Mouse (Mus musculus) cerebellum, adult 2 months (tissue): ENCODE results near the gene Arhgap10. TPM values are rescaled to one million over a fixed set of nuclear protein-coding genes. Genes with fewer than 3 reads are reported as not detected.
"Not testable (repeated sequence)": the region's sequence is repeated elsewhere in the genome, so short reads cannot be mapped to it uniquely, and the experiment has no call there.

Experiments used
- DNase-seq, 2 experiments: peaks; one replicate each; pipeline ENCODE4 v3.0.0; 2021
- H3K27ac ChIP-seq: fragments of 200-500 bp; 2 replicates; pipeline ENCODE4 v1.5.1; 2012; ENCODE audit warnings: low read length, control low read depth, inconsistent platforms; ENCODE audit not compliant: insufficient read depth
- H3K27me3 ChIP-seq: fragments of 200-500 bp; 2 replicates; pipeline ENCODE4 v1.6.1; 2012; ENCODE audit warnings: inconsistent platforms, mild to moderate bottlenecking, low read length, moderate library complexity; ENCODE audit not compliant: control insufficient read depth, insufficient read depth
- H3K4me1 ChIP-seq: fragments of 200-500 bp; 2 replicates; pipeline ENCODE4 v1.6.1; 2011; ENCODE audit warnings: low read length; ENCODE audit not compliant: control insufficient read depth, insufficient read depth
- H3K4me3 ChIP-seq: fragments of 200-500 bp; replicated peaks from 2 replicates; pipeline ENCODE3; 2011; ENCODE audit warnings: mild to moderate bottlenecking, low read depth, low read length, control low read depth; ENCODE audit not compliant: insufficient read depth
- CTCF ChIP-seq: fragments of 200-500 bp; IDR thresholded peaks from 2 replicates; pipeline ENCODE4 v1.5.1; 2011; ENCODE audit warnings: low read depth, mild to moderate bottlenecking, control low read depth, low read length, moderate library complexity, borderline replicate concordance; ENCODE audit not compliant: insufficient read depth
- POLR2A ChIP-seq: fragments of 200-500 bp; IDR thresholded peaks from 2 replicates; pipeline ENCODE4 v1.6.1; 2011; ENCODE audit warnings: low read length, control low read depth, borderline replicate concordance; ENCODE audit not compliant: insufficient read depth
- WGBS: fragments of 180-500 bp; shearing (Covaris S2); methylation state at CpG from one replicate; pipeline ENCODE4 v1.1.7; 2018; 5-methylcytosine and 5-hydroxymethylcytosine counted together
- polyA plus RNA-seq: library from polyadenylated mRNA; depleted of rRNA; stranded (reverse); fragments of >200 nt; gene quantifications from 2 replicates; pipeline ENCODE4 v1.2.3, GENCODE M21; 2012

Gene Arhgap10
- polyA plus RNA-seq, 1 experiment = 12.5 TPM

- H3K4me3 ChIP-seq = no peak overlapping the region
- peaks cover 3% of the 10 kb centered on the region for H3K4me1 ChIP-seq
- H3K27me3 ChIP-seq = no peaks in the 10 kb centered on the region
- DNase-seq = no peak
- no peak for TF ChIP-seq CTCF
- TF ChIP-seq POLR2A = no peak
- H3K27ac ChIP-seq = no peak overlapping the region
- 49% methylated on average over 6 of the region's 6 CpGs for WGBS
Measured at GRCm38 (mm10) chr8:77340046-77340747, 177.6 kb downstream of the Arhgap10 start.

- Histone ChIP-seq H3K4me3 (no peak overlapping the region), H3K27ac (no peak overlapping the region), H3K4me1 (peaks cover 3% of the 10 kb centered on the region), H3K27me3 (no peaks in the 10 kb centered on the region)
- TF ChIP-seq POLR2A = no peak
- no peak for TF ChIP-seq CTCF
- 75% methylated on average over 12 of the region's 12 CpGs for WGBS
- DNase-seq = no peak
Measured at GRCm38 (mm10) chr8:77337272-77337671, 180.5 kb downstream of the Arhgap10 start.

DNA sequence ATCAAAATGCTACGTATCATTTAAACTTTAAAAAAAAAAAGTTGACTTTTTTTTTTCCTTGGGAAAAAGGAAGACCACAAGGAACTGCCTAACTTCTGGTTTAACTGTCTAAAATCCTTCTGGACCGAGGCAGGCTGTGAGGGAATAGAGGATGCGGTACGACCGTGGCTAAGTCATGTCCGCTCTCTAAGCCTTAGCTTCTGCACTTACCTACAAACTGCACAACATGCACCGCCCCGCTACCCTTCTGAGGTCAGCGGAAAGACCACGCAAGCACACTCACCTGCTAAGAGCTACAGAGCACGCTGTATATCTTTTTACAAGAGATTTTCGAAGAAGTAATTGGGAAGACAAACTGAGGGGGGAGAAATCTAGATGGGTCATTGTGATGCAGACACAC lies 186.6 kb downstream of the Arhgap10 start:
- DNase-seq = no peak
- no peak overlapping the region for H3K4me3 ChIP-seq
- H3K27me3 ChIP-seq = no peaks in the 10 kb centered on the region
- TF ChIP-seq POLR2A = no peak
- TF ChIP-seq CTCF = no peak
- no peak overlapping the region for H3K27ac ChIP-seq
- H3K4me1 ChIP-seq = no peaks in the 10 kb centered on the region
- 90% methylated on average over 12 of the region's 12 CpGs for WGBS

- DNase-seq = no peak
- 70% methylated on average over 9 of the region's 9 CpGs for WGBS
- TF ChIP-seq CTCF (no peak), POLR2A (no peak)
- H3K27me3 ChIP-seq = no peaks in the 10 kb centered on the region
- H3K4me1 ChIP-seq = no peaks in the 10 kb centered on the region; the same call in 1 of the 2 replicates
- H3K4me3 ChIP-seq = no peak overlapping the region
- H3K27ac ChIP-seq = no peak overlapping the region
Measured at GRCm38 (mm10) chr8:77330304-77330703, 187.4 kb downstream of the Arhgap10 start.

GRCm38 (mm10) chr8:77329783-77330182 lies 188.0 kb downstream of the Arhgap10 start:
- Histone ChIP-seq H3K4me1 (no peaks in the 10 kb centered on the region; the same call in 1 of the 2 replicates), H3K27ac (no peak overlapping the region), H3K4me3 (no peak overlapping the region), H3K27me3 (no peaks in the 10 kb centered on the region)
- WGBS = 83% methylated on average over 4 of the region's 4 CpGs
- TF ChIP-seq POLR2A = no peak
- TF ChIP-seq CTCF = no peak
- no peak for DNase-seq

GRCm38 (mm10) chr8:77328473-77328872 lies 189.3 kb downstream of the Arhgap10 start:
- H3K4me3 ChIP-seq = no peak overlapping the region
- H3K27ac ChIP-seq = no peak overlapping the region
- no peak for DNase-seq
- H3K27me3 ChIP-seq = no peaks in the 10 kb centered on the region
- H3K4me1 ChIP-seq = no peaks in the 10 kb centered on the region; the same call in 1 of the 2 replicates
- WGBS = 93% methylated on average over 8 of the region's 8 CpGs
- TF ChIP-seq CTCF = no peak
- no peak for TF ChIP-seq POLR2A

DNA sequence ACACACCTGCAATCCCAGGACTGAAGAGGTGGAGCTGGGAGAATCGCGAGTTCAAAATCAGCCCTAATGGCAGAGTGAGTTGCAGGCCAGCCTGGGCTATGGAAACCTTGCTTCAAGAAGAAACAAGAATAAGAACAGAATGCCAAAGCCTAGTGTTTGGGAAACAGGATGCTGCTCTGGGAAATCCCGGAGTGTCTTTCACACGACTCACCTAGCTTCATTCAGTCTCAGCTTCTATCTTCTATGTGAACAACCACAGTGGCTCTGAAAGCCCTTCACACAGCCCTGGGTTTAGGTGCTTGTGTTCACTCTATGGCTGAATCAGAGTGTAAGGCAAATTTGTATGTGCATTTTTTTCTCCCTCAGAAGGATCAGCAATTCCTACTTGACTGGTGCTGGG lies 190.4 kb downstream of the Arhgap10 start:
- 94% methylated on average over 4 of the region's 4 CpGs for WGBS
- H3K27ac ChIP-seq = no peak overlapping the region

DNA sequence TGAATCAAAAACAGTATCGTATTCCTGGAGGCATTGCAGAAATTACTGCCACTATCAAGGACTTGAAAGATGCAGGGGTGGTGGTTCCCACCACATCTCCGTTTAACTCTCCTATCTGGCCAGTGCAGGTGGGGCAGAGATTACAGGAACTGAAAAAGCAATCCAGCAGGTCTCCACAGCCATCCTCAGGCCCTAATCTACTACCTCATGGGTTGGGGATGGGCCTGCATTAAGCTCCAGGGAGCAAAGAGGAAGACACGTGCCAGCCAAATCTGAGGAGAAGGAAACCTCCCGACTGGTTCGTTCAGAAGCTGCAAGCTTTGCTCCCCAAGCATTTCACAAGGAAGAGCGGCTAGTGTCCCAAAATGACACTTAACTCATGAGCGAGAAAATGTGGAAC lies 195.0 kb downstream of the Arhgap10 start:
- not testable (repeated sequence) for H3K27ac ChIP-seq, H3K27me3 ChIP-seq, DNase-seq, H3K4me3 ChIP-seq, H3K4me1 ChIP-seq
- 84% methylated on average over 6 of the region's 7 CpGs for WGBS

More for the DNA sequence above, 190.4 kb downstream of the Arhgap10 start:
- TF ChIP-seq CTCF (no peak), POLR2A (no peak)
- no peaks in the 10 kb centered on the region for H3K27me3 ChIP-seq
- no peaks in the 10 kb centered on the region; the same call in 1 of the 2 replicates for H3K4me1 ChIP-seq
- no peak overlapping the region for H3K4me3 ChIP-seq
- no peak for DNase-seq

GRCm38 (mm10) chr8:77321901-77322300 lies 195.9 kb downstream of the Arhgap10 start:
- TF ChIP-seq POLR2A (no peak), CTCF (no peak)
- Histone ChIP-seq H3K27ac (no peak overlapping the region), H3K4me1 (no peaks in the 10 kb centered on the region; the same call in none of the 2 replicates), H3K27me3 (no peaks in the 10 kb centered on the region), H3K4me3 (no peak overlapping the region)
- WGBS = 91% methylated on average over 4 of the region's 4 CpGs
- DNase-seq = no peak
